Mouse (Mus musculus) G1E (cell line): ENCODE measurements around the gene Ganab.

Source experiments
- CTCF ChIP-seq: IDR thresholded peaks from 2 replicates; pipeline ENCODE4 v1.5.1; 2012; ENCODE audit warnings: low read depth, low read length, inconsistent platforms, mixed read lengths
- GATA1 ChIP-seq: IDR thresholded peaks from 2 replicates; pipeline ENCODE4 v1.6.1; 2012; ENCODE audit warnings: borderline replicate concordance, low read length, inconsistent platforms, mixed read lengths
- GATA2 ChIP-seq: IDR thresholded peaks from 2 replicates; pipeline ENCODE4 v1.6.1; 2012; ENCODE audit warnings: low read depth, low read length, inconsistent platforms, borderline replicate concordance
- POLR2AphosphoS5 ChIP-seq: IDR thresholded peaks from 2 replicates; pipeline ENCODE4 v1.6.1; 2012; ENCODE audit warnings: low read depth, low read length, inconsistent platforms; ENCODE audit not compliant: insufficient replicate concordance
- TAL1 ChIP-seq: conservative IDR thresholded peaks from 2 replicates; pipeline ENCODE4 v1.6.1; 2012; ENCODE audit warnings: low read depth, low read length, inconsistent platforms, mixed read lengths

GRCm38 (mm10) chr19:8953135-8954039 lies 55.5 kb downstream of the Ganab start, which contains the start of gene Tut1:
- no peak for TF ChIP-seq CTCF
- TF ChIP-seq TAL1: no peak
- TF ChIP-seq GATA1: no peak
- TF ChIP-seq GATA2: no peak
- 0 out of 2 replicates have a peak, but pooled peaks have one; percentile 74 for TF ChIP-seq POLR2AphosphoS5
